Mouse (Mus musculus) olfactory bulb, adult 2 months (tissue): ENCODE measurements around the gene Dmrta2.

ENCODE experiments used
- CTCF ChIP-seq: fragments of 200-500 bp; IDR thresholded peaks from 2 replicates; pipeline ENCODE4 v1.5.1; 2012; ENCODE audit warnings: low read depth, mild to moderate bottlenecking, low read length, moderate library complexity; ENCODE audit not compliant: insufficient read depth
- POLR2A ChIP-seq: fragments of 200-500 bp; IDR thresholded peaks from 2 replicates; pipeline ENCODE4 v1.6.1; 2012; ENCODE audit warnings: mild to moderate bottlenecking, low read depth, low read length, moderate library complexity; ENCODE audit not compliant: insufficient read depth

- no peak for TF ChIP-seq CTCF
- TF ChIP-seq POLR2A: no peak
Observed at GRCm38 (mm10) chr4:109930445-109930844, 47.4 kb upstream of the Dmrta2 start.
